Mouse (Mus musculus) liver, embryonic 11.5 days (tissue): Measurements from ENCODE around the gene Rassf4. TPM values are rescaled to one million over a fixed set of nuclear protein-coding genes. Genes with fewer than 3 reads are reported as not detected.

Experiments
- ATAC-seq: fragments of 200-750 bp; cut with Nextera tagmentation; replicated peaks from 2 replicates; pipeline ENCODE4 v1.8.0; 2017; ENCODE audit warnings: moderate number of reproducible peaks, mild to moderate bottlenecking, moderate TSS enrichment, moderate library complexity; ENCODE audit not compliant: low FRiP score
- DNase-seq: peaks from one replicate; pipeline ENCODE4 v3.0.0-alpha.2; 2017; ENCODE audit warnings: low spot score
- H3K27ac ChIP-seq: fragments of 300-500 bp; sonication (generic); 2 replicates; pipeline ENCODE4 v1.5.1; 2014; ENCODE audit warnings: mild to moderate bottlenecking, low read depth, low read length, control low read depth
- H3K27me3 ChIP-seq: fragments of 300-500 bp; sonication (generic); replicated peaks from 2 replicates; pipeline ENCODE4 v1.6.1; 2014; ENCODE audit warnings: low read length, mixed read lengths; ENCODE audit not compliant: control insufficient read depth, insufficient read depth
- H3K36me3 ChIP-seq: fragments of 300-500 bp; sonication (generic); 2 replicates; pipeline ENCODE4 v1.6.1; 2014; ENCODE audit warnings: mild to moderate bottlenecking, low read length, moderate library complexity, mixed read lengths; ENCODE audit not compliant: control insufficient read depth, insufficient read depth
- H3K4me1 ChIP-seq: fragments of 300-500 bp; sonication (generic); replicated peaks from 2 replicates; pipeline ENCODE4 v1.6.1; 2014; ENCODE audit warnings: low read length, mixed read lengths; ENCODE audit not compliant: control insufficient read depth, insufficient read depth
- H3K4me2 ChIP-seq: fragments of 300-500 bp; sonication (generic); 2 replicates; pipeline ENCODE4 v1.6.1; 2014; ENCODE audit warnings: mild to moderate bottlenecking, control low read depth, moderate library complexity
- H3K4me3 ChIP-seq: fragments of 300-500 bp; sonication (generic); 2 replicates; pipeline ENCODE4 v1.5.1; 2014; ENCODE audit warnings: low read depth, low read length, control low read depth
- H3K9ac ChIP-seq: fragments of 300-500 bp; sonication (generic); 2 replicates; pipeline ENCODE4 v1.6.1; 2014; ENCODE audit warnings: low read depth, low read length, control low read depth
- H3K9me3 ChIP-seq: fragments of 300-500 bp; sonication (generic); 2 replicates; pipeline ENCODE4 v1.6.1; 2016; ENCODE audit warnings: low read length, inconsistent platforms, mixed read lengths; ENCODE audit not compliant: control insufficient read depth
- WGBS: fragments of 180-500 bp; shearing (Covaris S2); extraction: QIAGEN DNeasy Blood & Tissue Kit; methylation state at CpG from one replicate; pipeline ENCODE4 v1.1.7; 2014; 5-methylcytosine and 5-hydroxymethylcytosine counted together
- polyA plus RNA-seq: library from polyadenylated mRNA; unstranded; fragments of >200 nt; fragmentation: Nextera tagmentation; extraction: Ambion mirVana; gene quantifications from 2 replicates; pipeline ENCODE4 v1.2.1, GENCODE M21; 2014

Rassf4 gene
- polyA plus RNA-seq, 1 experiment from 2014 or later = 4.9 TPM

DNA sequence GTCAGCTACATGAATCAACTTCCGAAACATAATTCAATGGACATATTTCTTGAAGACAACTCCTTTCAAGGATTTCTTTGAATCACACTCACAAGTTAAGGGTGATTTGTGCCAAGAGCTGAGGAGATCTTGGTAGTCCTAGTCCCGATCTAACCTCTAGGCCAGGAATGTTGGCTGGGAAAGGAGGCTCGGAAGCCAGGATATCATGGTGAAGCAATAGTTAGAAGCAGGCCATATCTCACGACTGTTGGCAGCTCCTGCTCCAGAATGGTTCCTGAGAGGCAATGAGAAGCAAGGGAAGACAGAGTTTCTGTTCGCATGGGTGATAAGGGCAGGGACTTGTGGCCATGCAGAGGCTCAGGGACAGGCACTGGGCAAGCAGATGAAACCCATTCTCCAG lies 36.3 kb downstream of the Rassf4 start:
- no peak for DNase-seq
- Histone ChIP-seq H3K36me3 (no peaks in the 10 kb centered on the region), H3K27me3 (no peaks in the 10 kb centered on the region; the same call in 1 of the 2 replicates), H3K9ac (no peak overlapping the region), H3K4me3 (no peak overlapping the region), H3K4me2 (no peak overlapping the region), H3K27ac (no peak overlapping the region), H3K4me1 (peaks cover 13% of the 10 kb centered on the region), H3K9me3 (no peaks in the 10 kb centered on the region)
- ATAC-seq = no peak
- 84% methylated on average over 5 of the region's 5 CpGs for WGBS

DNA sequence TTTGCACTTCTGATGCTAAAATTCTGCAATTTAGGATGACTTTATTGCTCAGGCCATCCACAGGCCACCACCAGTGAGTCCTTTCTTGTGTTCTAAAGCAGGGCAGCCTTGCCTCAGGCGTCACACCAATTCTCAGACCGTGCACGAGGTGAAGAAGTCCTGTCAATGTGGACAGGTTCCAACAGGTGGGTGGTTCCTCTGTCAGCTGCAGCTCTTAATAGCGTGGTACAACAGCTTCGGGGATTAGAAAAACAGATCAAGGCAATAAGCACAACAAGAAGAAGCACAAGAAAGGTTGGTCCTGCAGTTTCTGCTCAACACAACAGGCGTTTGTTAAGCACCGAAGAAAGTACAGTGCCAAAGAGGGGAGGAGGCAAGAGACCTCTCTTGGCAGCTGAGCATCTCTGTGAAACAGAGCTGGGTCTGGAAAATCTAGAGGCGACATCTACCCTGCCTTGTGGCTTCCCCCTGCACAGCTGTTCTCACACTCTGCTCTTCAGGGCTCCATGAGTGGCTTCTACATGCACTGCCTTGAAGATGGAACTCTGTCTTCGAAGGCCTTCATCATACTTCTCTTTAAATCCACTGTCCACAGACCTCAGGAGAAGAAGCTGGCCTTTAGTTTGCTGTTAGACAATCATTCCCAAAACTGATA lies 37.0 kb downstream of the Rassf4 start:
- WGBS = 75% methylated on average over 9 of the region's 9 CpGs
- Histone ChIP-seq H3K4me1 (peaks cover 13% of the 10 kb centered on the region), H3K9me3 (no peaks in the 10 kb centered on the region), H3K4me3 (no peak overlapping the region), H3K36me3 (no peaks in the 10 kb centered on the region), H3K9ac (no peak overlapping the region), H3K4me2 (no peak overlapping the region), H3K27ac (0 out of 2 replicates have a peak overlapping the region, but pooled peaks have one; percentile 56), H3K27me3 (no peaks in the 10 kb centered on the region; the same call in 1 of the 2 replicates)
- DNase-seq = no peak
- no peak for ATAC-seq

- Histone ChIP-seq H3K36me3 (no peaks in the 10 kb centered on the region), H3K4me3 (no peak overlapping the region), H3K27ac (peak overlapping the region; percentile 57), H3K4me2 (0 out of 2 replicates have a peak overlapping the region, but pooled peaks have one; percentile 1), H3K4me1 (peaks cover 13% of the 10 kb centered on the region), H3K27me3 (no peaks in the 10 kb centered on the region; the same call in 1 of the 2 replicates), H3K9me3 (no peaks in the 10 kb centered on the region), H3K9ac (no peak overlapping the region)
- 45% methylated on average over 10 of the region's 10 CpGs for WGBS
- ATAC-seq (peak; percentile 76), DNase-seq (peak; percentile 31)
Observed at GRCm38 (mm10) chr6:116635251-116636180, 38.2 kb downstream of the Rassf4 start.

- WGBS = 85% methylated on average over 17 of the region's 17 CpGs
- ATAC-seq = no peak
- no peak overlapping the region for H3K4me2 ChIP-seq
- H3K9ac ChIP-seq = no peak overlapping the region
- H3K27ac ChIP-seq = no peak overlapping the region
- DNase-seq = peak; percentile 28
- H3K36me3 ChIP-seq = no peaks in the 10 kb centered on the region
- H3K4me3 ChIP-seq = no peak overlapping the region
- peaks cover 16% of the 10 kb centered on the region for H3K4me1 ChIP-seq
- no peaks in the 10 kb centered on the region for H3K9me3 ChIP-seq
- H3K27me3 ChIP-seq = no peaks in the 10 kb centered on the region; the same call in 1 of the 2 replicates
Observed at GRCm38 (mm10) chr6:116633741-116634695, 39.7 kb downstream of the Rassf4 start.

DNA sequence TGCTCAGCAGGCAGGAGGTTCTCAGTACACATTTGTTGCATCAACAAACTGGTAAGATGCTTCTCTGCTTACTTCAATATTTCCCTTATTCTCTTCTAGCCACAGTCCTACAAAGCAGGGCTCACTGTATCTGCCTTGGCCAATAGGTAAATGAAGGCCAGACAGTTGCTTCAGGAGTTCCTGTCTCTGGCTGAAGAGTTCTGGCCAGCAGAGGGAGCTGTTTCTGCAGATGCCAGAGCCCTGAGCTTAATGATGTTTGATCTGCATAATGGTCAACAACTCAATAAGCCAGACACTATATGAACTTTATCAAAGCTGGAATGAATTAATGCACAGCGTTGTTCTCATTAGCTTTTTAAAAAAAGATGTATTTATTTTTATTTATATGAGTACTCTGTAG lies 41.6 kb downstream of the Rassf4 start:
- no peaks in the 10 kb centered on the region for H3K9me3 ChIP-seq
- no peaks in the 10 kb centered on the region; the same call in 1 of the 2 replicates for H3K27me3 ChIP-seq
- peak; percentile 28 for DNase-seq
- no peaks in the 10 kb centered on the region; the same call in 1 of the 2 replicates for H3K36me3 ChIP-seq
- peaks cover 16% of the 10 kb centered on the region for H3K4me1 ChIP-seq
- H3K4me3 ChIP-seq = no peak overlapping the region
- H3K27ac ChIP-seq = no peak overlapping the region
- no peak for ATAC-seq
- no peak overlapping the region for H3K9ac ChIP-seq
- WGBS = 40% methylated on average over 1 of the region's 1 CpGs
- no peak overlapping the region for H3K4me2 ChIP-seq

- H3K27me3 ChIP-seq = no peaks in the 10 kb centered on the region
- no peaks in the 10 kb centered on the region for H3K9me3 ChIP-seq
- no peak overlapping the region for H3K9ac ChIP-seq
- no peak for DNase-seq
- peaks cover 3% of the 10 kb centered on the region for H3K4me1 ChIP-seq
- H3K36me3 ChIP-seq = peaks cover 2% of the 10 kb centered on the region; the same call in 1 of the 2 replicates
- no peak overlapping the region for H3K4me2 ChIP-seq
- no peak overlapping the region for H3K4me3 ChIP-seq
- ATAC-seq = no peak
- 68% methylated on average over 10 of the region's 10 CpGs for WGBS
- H3K27ac ChIP-seq = no peak overlapping the region
Observed at GRCm38 (mm10) chr6:116629766-116630165, 44.0 kb downstream of the Rassf4 start.

- H3K4me2 ChIP-seq = peak within 1 kb of the TSS; percentile 76
- ATAC-seq = peak; percentile 86
- WGBS = under 1% methylated on average over 55 of the region's 56 CpGs
Observed at GRCm38 (mm10) chr6:116628539-116629171, 45.1 kb downstream of the Rassf4 start, which contains the start of gene Zfp422. Gene Zfp422, minus strand, starts transcription at chr6:116628999.

More at GRCm38 (mm10) chr6:116628539-116629171, 45.1 kb downstream of the Rassf4 start, which contains the start of gene Zfp422:
- Histone ChIP-seq H3K36me3 (peaks cover 6% of the 10 kb centered on the region; the same call in 1 of the 2 replicates), H3K27me3 (no peaks in the 10 kb centered on the region), H3K4me1 (peaks cover 3% of the 10 kb centered on the region; the same call in 1 of the 2 replicates), H3K9ac (peak within 1 kb of the TSS; percentile 94), H3K4me3 (peak within 1 kb of the TSS; percentile 86), H3K27ac (peak within 1 kb of the TSS; percentile 72), H3K9me3 (no peaks in the 10 kb centered on the region)
- DNase-seq = peak; percentile 80
